Mouse (Mus musculus): ENCODE data around the gene Gng12.

The Gng12 gene

DNA sequence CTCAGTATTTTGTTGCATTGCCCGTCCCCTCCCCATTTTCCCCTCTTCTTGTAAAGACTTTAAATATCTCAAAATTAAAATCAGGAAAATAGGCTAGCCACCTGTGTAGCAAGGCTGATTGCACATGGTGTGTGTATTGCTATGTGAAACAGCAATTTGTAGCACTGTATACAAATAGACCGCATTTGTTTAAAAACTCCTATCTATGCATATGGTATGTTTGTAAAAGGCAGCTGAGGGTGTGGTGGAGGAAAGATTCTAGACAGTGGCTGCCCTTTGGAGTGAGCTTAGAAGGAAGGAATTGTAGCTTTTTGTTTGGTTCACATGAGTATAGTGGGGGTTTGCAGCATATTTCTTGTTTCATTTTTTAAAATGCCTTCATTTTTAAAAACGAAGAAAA lies 88.5 kb downstream of the Gng12 start:
- no peaks in the 10 kb centered on the region; the same call in 1 of the 2 replicates for H3K36me3 ChIP-seq (ENCODE audit: control insufficient read depth, insufficient read depth, low read length, poor library complexity, severe bottlenecking)
- H3K27me3 ChIP-seq (ENCODE audit: control insufficient read depth, insufficient read depth, low read length, poor library complexity, severe bottlenecking): no peaks in the 10 kb centered on the region
- DNase-seq (ENCODE audit: low read depth, low spot score): no peak

DNA sequence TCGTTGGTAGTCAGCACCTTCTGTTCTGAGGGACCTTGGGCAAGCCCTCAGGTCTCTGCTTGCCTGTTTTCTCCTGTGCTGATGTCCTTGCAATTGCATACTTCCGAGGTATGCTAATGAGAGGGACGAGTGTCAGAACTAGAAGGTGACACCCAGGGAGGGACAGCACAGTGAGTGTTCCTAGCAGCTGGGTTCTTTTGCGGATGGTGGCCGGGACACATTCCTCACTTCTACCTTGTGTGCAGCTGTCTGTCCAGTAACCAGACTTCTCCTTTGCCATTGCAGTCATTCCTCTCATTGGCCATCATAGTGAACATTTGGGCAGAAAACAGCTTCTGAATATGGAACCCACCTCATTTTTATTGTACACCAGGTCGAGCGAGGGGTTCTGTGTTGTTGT lies 89.3 kb downstream of the Gng12 start:
- no peak for DNase-seq (ENCODE audit: low read depth, low spot score)
- no peaks in the 10 kb centered on the region; the same call in 1 of the 2 replicates for H3K36me3 ChIP-seq (ENCODE audit: control insufficient read depth, insufficient read depth, low read length, poor library complexity, severe bottlenecking)

DNA sequence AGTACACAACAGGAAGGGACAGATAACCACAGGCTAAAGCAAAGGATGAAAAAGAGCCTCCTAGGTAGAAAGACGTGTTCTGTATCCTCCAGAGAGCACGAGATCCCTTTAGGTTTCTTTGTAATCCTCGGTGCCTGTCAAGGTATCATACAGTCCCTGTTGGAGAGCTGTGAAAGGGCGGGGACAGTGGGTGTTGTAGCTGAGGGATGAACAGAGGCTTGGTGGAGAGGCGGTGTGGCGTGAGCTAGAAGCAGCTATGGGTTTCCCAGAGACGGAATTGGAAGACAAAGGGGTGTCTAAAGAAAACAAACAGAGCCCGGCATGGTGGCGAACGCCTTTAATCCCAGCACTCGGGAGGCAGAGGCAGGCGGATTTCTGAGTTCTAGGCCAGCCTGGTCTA lies 89.9 kb downstream of the Gng12 start:
- no peaks in the 10 kb centered on the region for H3K27me3 ChIP-seq (ENCODE audit: control insufficient read depth, insufficient read depth, low read length, poor library complexity, severe bottlenecking)
- DNase-seq (ENCODE audit: low read depth, low spot score): no peak

More for the DNA sequence above, 89.3 kb downstream of the Gng12 start:
- no peaks in the 10 kb centered on the region for H3K27me3 ChIP-seq (ENCODE audit: control insufficient read depth, insufficient read depth, low read length, poor library complexity, severe bottlenecking)

DNA sequence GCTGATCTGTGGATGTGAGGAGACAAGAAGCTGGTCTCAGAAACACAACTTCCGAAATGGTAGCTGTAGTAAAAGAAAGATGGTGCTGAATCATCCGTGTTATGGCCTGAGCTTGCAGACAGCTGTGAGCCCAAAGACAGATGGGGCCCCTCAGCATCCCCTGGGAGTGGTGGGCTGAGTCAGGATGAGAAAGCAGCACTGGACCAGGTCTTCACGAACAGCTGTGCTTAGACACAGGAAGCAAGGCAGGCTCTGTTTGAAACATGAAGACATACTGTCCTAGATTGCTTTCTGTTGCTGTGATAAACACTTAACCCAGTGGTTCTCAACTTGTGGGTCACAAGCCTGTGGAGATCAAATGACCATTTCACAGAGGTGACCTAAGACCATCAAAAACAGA lies 91.4 kb downstream of the Gng12 start:
- Histone ChIP-seq H3K36me3 (ENCODE audit: control insufficient read depth, insufficient read depth, low read length, poor library complexity, severe bottlenecking) (no peaks in the 10 kb centered on the region; the same call in 1 of the 2 replicates), H3K27me3 (ENCODE audit: control insufficient read depth, insufficient read depth, low read length, poor library complexity, severe bottlenecking) (no peaks in the 10 kb centered on the region)
- peak; percentile 30 for DNase-seq (ENCODE audit: low read depth, low spot score)

More for the DNA sequence above, 89.9 kb downstream of the Gng12 start:
- no peaks in the 10 kb centered on the region; the same call in 1 of the 2 replicates for H3K36me3 ChIP-seq (ENCODE audit: control insufficient read depth, insufficient read depth, low read length, poor library complexity, severe bottlenecking)

DNA sequence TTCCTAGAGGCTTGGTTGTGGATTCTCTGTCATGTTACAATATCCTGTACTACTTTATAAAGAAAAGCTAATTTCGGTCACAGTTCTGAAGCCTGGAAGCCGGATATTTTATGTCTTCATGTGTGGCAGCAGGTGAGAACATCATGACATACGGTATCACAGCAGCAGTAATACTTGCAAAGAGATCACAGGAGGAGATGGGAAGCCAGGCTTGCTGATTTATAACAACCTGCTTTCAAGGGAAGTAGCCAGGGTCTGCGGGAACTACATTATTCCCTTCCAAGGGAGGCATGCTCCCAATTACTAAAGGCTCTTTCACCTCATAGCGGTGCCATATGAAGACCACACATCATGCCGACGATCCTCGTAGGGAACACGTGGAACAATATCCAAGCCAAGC lies 92.2 kb downstream of the Gng12 start:
- no peaks in the 10 kb centered on the region; the same call in 1 of the 2 replicates for H3K36me3 ChIP-seq (ENCODE audit: control insufficient read depth, insufficient read depth, low read length, poor library complexity, severe bottlenecking)
- no peaks in the 10 kb centered on the region for H3K27me3 ChIP-seq (ENCODE audit: control insufficient read depth, insufficient read depth, low read length, poor library complexity, severe bottlenecking)
- no peak for DNase-seq (ENCODE audit: low read depth, low spot score)

DNA sequence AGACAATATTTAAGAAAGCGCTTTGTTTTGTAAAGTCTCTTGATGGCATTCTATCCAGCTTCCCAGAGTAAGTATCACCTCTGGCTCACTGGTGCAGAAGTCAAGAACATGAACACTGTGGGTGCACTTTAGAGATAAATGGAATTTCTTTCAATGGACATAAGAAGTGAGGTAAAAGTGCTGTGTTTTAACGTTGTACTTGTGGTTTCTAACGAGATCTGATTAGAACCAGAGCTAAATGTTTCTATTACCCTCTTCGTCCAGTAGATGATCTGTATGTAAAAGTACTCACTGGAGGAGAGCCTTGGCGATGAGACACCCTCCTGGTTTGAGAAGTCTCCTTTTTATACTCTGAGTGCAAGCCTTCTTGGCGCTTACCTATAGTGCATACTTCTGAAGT lies 92.8 kb downstream of the Gng12 start:
- no peak for DNase-seq (ENCODE audit: low read depth, low spot score)
- Histone ChIP-seq H3K36me3 (ENCODE audit: control insufficient read depth, insufficient read depth, low read length, poor library complexity, severe bottlenecking) (no peaks in the 10 kb centered on the region; the same call in 1 of the 2 replicates), H3K27me3 (ENCODE audit: control insufficient read depth, insufficient read depth, low read length, poor library complexity, severe bottlenecking) (no peaks in the 10 kb centered on the region)

DNA sequence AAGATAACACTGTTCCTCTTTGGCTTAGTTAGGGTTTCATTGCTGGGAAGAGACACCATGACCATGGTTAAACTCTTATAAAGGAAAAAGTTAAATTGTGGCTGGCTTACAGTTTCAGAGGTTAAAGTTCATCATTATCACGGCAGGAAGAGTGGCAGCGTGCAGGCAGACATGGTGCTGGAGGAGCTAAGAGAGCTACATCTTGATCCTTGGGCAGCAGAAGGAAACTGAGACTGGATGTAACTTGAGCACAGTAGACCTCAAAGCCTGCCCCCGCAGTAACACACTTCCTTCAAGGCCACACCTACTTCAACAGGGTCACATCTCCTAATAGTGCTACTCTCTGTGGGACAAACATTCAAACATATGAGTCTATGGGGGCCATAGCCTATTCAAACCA lies 93.3 kb downstream of the Gng12 start:
- Histone ChIP-seq H3K27me3 (ENCODE audit: control insufficient read depth, insufficient read depth, low read length, poor library complexity, severe bottlenecking) (no peaks in the 10 kb centered on the region), H3K36me3 (ENCODE audit: control insufficient read depth, insufficient read depth, low read length, poor library complexity, severe bottlenecking) (no peaks in the 10 kb centered on the region; the same call in 1 of the 2 replicates)
- DNase-seq (ENCODE audit: low read depth, low spot score): no peak

DNA sequence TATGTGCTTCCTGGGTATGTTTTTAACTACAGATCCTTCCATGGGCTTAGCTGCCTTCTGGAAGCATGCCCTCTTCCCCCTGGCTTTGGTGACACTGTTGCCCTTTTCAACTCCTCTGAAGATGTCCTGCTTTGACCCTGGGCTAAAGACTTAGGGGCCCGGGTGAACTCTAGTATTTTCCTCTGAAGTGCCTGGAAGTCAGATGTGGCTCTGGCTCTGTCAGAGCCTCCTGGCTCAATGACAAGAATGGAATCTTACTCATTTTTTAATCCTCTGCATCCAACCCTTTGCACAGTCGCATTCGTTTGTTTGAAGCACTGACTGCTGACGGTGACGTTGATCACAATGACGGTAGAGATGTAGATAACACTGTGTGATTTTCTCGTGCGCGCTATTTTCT lies 96.0 kb downstream of the Gng12 start:
- no peak for DNase-seq (ENCODE audit: low read depth, low spot score)
- no peaks in the 10 kb centered on the region; the same call in 1 of the 2 replicates for H3K36me3 ChIP-seq (ENCODE audit: control insufficient read depth, insufficient read depth, low read length, poor library complexity, severe bottlenecking)
- no peaks in the 10 kb centered on the region for H3K27me3 ChIP-seq (ENCODE audit: control insufficient read depth, insufficient read depth, low read length, poor library complexity, severe bottlenecking)

DNA sequence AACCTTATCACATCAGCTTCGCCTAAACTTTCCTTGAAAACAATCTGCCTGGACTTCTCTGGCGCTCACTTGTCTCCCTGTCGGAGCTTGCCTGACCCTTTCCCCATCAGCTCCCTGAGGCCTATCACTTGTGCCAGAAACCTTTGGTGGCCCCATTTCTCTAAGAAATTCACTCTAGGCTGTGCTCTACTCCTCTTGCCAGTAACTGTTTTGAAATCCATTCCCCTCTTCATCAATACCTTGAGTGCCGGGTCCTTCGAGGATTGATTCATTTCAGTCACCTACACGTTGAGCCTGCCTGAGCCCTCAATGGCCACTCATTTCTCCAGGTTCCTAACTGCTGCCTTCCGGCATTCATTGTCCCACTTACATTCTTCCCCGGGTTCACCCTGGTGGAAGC lies 96.6 kb downstream of the Gng12 start:
- no peaks in the 10 kb centered on the region; the same call in 1 of the 2 replicates for H3K36me3 ChIP-seq (ENCODE audit: control insufficient read depth, insufficient read depth, low read length, poor library complexity, severe bottlenecking)
- no peaks in the 10 kb centered on the region for H3K27me3 ChIP-seq (ENCODE audit: control insufficient read depth, insufficient read depth, low read length, poor library complexity, severe bottlenecking)
- no peak for DNase-seq (ENCODE audit: low read depth, low spot score)

DNA sequence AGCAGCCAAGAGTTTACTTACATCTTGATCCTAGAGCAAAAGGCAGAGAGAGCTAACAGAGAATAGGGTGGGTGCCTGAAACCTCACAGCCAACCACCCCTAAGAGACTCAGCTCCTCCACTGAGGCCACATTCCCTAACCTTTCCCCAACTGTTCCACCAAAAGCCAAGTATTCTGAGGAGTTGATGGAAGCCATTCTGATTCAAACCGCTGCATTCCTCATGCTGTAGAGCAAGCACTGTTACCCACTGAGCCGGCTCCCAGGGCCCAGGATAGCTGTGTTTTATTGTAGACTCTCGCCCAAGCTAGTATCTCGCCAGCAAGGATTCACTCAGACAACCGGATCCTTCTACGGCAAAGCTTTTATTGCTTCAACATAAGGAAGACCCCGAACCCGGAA lies 98.8 kb downstream of the Gng12 start:
- DNase-seq (ENCODE audit: low read depth, low spot score): no peak
- Histone ChIP-seq H3K27me3 (ENCODE audit: control insufficient read depth, insufficient read depth, low read length, poor library complexity, severe bottlenecking) (no peaks in the 10 kb centered on the region), H3K36me3 (ENCODE audit: control insufficient read depth, insufficient read depth, low read length, poor library complexity, severe bottlenecking) (no peaks in the 10 kb centered on the region)

DNA sequence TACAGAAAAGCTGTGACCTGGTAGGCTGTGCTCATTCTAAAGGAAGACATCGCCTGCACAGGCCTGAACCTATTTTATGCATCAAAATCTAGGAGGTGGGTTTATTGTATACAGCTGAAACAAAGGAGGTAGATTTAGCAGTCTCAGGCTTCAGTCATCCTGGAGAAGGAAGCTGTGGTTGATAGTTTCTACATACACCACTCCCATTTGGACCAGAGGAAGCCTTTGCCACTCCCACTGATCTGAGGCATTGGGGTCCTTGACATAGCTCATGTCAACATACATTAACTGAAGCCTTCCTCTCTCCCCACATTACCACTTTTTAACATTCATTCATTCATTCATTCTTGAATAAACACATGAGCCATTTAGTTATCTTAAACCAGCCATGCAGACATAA lies 99.6 kb downstream of the Gng12 start:
- H3K27me3 ChIP-seq (ENCODE audit: control insufficient read depth, insufficient read depth, low read length, poor library complexity, severe bottlenecking): no peaks in the 10 kb centered on the region
- H3K36me3 ChIP-seq (ENCODE audit: control insufficient read depth, insufficient read depth, low read length, poor library complexity, severe bottlenecking): no peaks in the 10 kb centered on the region
- DNase-seq (ENCODE audit: low read depth, low spot score): no peak

DNA sequence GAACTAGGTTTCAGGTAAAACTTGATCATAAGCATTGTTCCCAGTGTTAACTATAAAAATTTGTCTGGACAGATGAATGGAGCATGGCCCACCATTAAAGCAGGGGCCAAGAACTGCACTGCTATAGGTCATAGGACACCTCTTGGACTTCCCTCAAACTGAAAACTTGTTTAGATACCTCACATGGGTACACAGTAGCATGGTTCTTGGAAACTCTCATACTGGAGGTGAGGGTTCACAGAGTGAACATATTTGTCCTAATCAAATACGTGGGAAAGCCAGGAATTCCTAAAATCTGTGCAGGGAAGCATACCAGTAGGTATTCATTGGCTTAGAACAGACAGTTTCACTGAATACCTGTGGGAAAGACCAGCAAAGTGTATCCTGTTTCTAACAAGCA lies 100.1 kb downstream of the Gng12 start:
- Histone ChIP-seq H3K36me3 (ENCODE audit: control insufficient read depth, insufficient read depth, low read length, poor library complexity, severe bottlenecking) (no peaks in the 10 kb centered on the region), H3K27me3 (ENCODE audit: control insufficient read depth, insufficient read depth, low read length, poor library complexity, severe bottlenecking) (no peaks in the 10 kb centered on the region)
- no peak for DNase-seq (ENCODE audit: low read depth, low spot score)

DNA sequence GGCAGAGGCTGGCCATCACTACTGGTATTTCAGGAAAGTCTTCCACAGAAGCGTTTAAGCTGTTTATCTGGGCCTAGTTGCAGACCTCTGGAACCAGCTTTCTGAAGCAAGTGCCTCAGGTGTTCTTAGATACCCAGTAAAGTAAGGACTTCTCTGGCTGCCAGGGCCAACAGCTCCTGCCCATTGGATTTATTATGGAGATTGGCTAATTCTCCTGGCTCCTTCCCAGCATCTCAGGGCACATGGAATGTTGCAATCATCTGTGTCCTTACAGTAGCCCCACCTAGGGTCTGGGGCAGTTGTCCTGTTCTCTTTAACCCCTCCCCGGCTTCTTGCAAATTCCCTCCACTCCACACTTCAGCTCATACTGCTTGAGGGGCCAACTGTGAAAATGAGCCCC lies 102.4 kb downstream of the Gng12 start:
- Histone ChIP-seq H3K36me3 (ENCODE audit: control insufficient read depth, insufficient read depth, low read length, poor library complexity, severe bottlenecking) (no peaks in the 10 kb centered on the region), H3K27me3 (ENCODE audit: control insufficient read depth, insufficient read depth, low read length, poor library complexity, severe bottlenecking) (no peaks in the 10 kb centered on the region)
- DNase-seq (ENCODE audit: low read depth, low spot score): no peak

DNA sequence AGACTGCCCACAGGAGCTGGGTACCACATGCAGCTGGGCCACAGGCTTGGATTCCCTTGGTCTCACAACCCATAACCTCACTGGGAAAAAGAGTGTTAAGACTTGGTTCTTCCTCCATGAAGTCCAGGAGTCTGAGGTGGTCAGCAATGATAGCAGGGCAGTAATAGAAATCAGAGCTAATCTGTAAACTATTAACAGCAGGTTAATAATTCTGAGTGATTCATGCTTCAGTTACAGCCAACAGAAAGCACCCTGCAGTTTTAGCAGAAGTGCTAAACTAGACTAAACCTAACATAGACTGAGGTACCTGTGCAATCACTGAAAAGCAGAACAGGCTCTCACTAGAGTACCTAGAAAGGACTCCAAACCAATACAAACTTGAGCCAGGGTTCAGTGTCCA lies 103.6 kb downstream of the Gng12 start:
- no peaks in the 10 kb centered on the region for H3K27me3 ChIP-seq (ENCODE audit: control insufficient read depth, insufficient read depth, low read length, poor library complexity, severe bottlenecking)
- DNase-seq (ENCODE audit: low read depth, low spot score): no peak
- H3K36me3 ChIP-seq (ENCODE audit: control insufficient read depth, insufficient read depth, low read length, poor library complexity, severe bottlenecking): no peaks in the 10 kb centered on the region

DNA sequence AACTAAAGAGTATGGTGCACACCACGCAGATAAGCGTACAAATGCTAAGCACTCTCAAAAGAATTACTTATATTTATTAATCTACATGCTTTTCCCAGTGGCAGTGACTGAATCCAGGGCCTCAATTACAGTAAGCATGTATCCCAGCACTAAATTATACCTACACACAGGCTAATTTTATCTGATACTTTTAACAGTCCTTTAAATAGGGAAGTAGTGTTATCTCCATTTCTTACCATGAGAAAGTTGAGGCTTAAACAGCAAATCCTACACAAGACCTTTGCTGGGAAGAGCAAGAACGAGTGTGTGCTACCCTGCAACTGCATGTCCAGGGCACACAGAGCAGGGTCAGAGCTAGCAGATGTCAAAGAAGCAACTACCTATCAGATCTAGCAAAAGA lies 113.7 kb downstream of the Gng12 start:
- no peaks in the 10 kb centered on the region for H3K36me3 ChIP-seq (ENCODE audit: control insufficient read depth, insufficient read depth, low read length, poor library complexity, severe bottlenecking)
- DNase-seq (ENCODE audit: low read depth, low spot score): no peak
- H3K27me3 ChIP-seq (ENCODE audit: control insufficient read depth, insufficient read depth, low read length, poor library complexity, severe bottlenecking): no peaks in the 10 kb centered on the region
